ENCODE assay signal across 18 mouse cellular contexts in genomic region chr9:36876313-36876712, GRCm38 (mm10). TPM values are rescaled to one million over a fixed set of nuclear protein-coding genes. Genes with fewer than 3 reads are reported as not detected.
"Had no signal": no experiment of that assay in that cellular context is flagged by ENCODE, and none has a peak within 500 bp of the region (broad histone marks: within the 10 kb centered on the region; RNA-seq: fewer than 3 reads in every experiment).

No protein-coding gene starts in this region.

- H3K4me1 ChIP-seq: stomach, embryonic 15.5 days had no signal

- H3K36me3 ChIP-seq: stomach, embryonic 15.5 days had no signal

- H3K4me2 ChIP-seq: lung, embryonic 14.5 days; midbrain, embryonic 12.5 days; neural tube, embryonic 13.5 days; neural tube, embryonic 15.5 days; stomach, embryonic 15.5 days had no signal

- H3K27me3 ChIP-seq: midbrain, embryonic 12.5 days; neural tube, embryonic 13.5 days; neural tube, embryonic 15.5 days; stomach, embryonic 15.5 days had no signal

- H3K9me3 ChIP-seq: midbrain, embryonic 10.5 days; midbrain, embryonic 12.5 days; neural tube, embryonic 13.5 days; neural tube, embryonic 15.5 days; stomach, embryonic 15.5 days had no signal

- H3K9ac ChIP-seq: liver, embryonic 14.5 days; lung, embryonic 14.5 days; midbrain, embryonic 12.5 days; neural tube, embryonic 13.5 days; neural tube, embryonic 15.5 days; stomach, embryonic 15.5 days had no signal

- H3K27ac ChIP-seq: liver, embryonic 14.5 days; midbrain, embryonic 10.5 days; midbrain, embryonic 12.5 days; neural tube, embryonic 13.5 days; neural tube, embryonic 15.5 days; stomach, embryonic 15.5 days; stomach, postnatal 0 days had no signal

- DNase-seq: lung, adult 18-20 months; lung, embryonic 14.5 days; lung, postnatal 10 days; lung, postnatal 4 days; right cerebral cortex, postnatal 25 days; right cerebral cortex, postnatal 4 days; thymus, adult 2 months; thymus, postnatal 25 days; thymus, postnatal 4 days had no signal

- H3K4me3 ChIP-seq: midbrain, embryonic 10.5 days; midbrain, embryonic 12.5 days; neural tube, embryonic 13.5 days; neural tube, embryonic 15.5 days; stomach, embryonic 15.5 days had no signal

RNA-seq across cellular contexts. Expression of gene Fez1, which starts 54.6 kb away (rescaled TPM):
- total RNA-seq: megakaryocyte-erythroid progenitor cell, adult 5-6 weeks; monocyte, adult 5-6 weeks had no signal
